ENCODE assay signal across 25 mouse cellular contexts in genomic region chr2:178433903-178434302, GRCm38 (mm10). TPM values are rescaled to one million over a fixed set of nuclear protein-coding genes. Genes with fewer than 3 reads are reported as not detected.
DNase-seq lines count a peak whose midpoint lies in the region; ATAC-seq and TF ChIP-seq lines count a peak whose summit lies in the region.
"Had no signal": no experiment of that assay in that cellular context is flagged by ENCODE, and none has a peak within 500 bp of the region (broad histone marks: within the 10 kb centered on the region; RNA-seq: fewer than 3 reads in every experiment).

No protein-coding gene starts in this region.

- DNase-seq in heart, adult 11 months, result peak; percentile 61
- DNase-seq in adrenal gland, adult 18-20 months (ENCODE audit: low spot score in 2 of 2), result no peak
- DNase-seq: adrenal gland, adult 2 months; adrenal gland, postnatal 10 days; adrenal gland, postnatal 36 days; B cell, adult 2 months; cerebellum, adult 11-12 months; cerebellum, adult 2 months; cerebellum, adult 9-10 months; cerebellum, postnatal 10 days; cerebellum, postnatal 25 days; forebrain, postnatal 0 days had no signal

- 0 out of 2 replicates have a peak, but pooled peaks cover 4% of the 10 kb centered on the region for H3K4me1 ChIP-seq in heart, embryonic 12.5 days (replicated peaks)
- peaks cover 8% of the 10 kb centered on the region; the same call in 1 of the 2 replicates for H3K4me1 ChIP-seq in intestine, postnatal 0 days (replicated peaks; ENCODE audit: control insufficient read depth, insufficient read depth, low read length)
- H3K4me1 ChIP-seq: forebrain, embryonic 15.5 days had no signal

- WGBS in heart, embryonic 12.5 days, result 70% methylated on average over 2 of the region's 2 CpGs
- WGBS in intestine, postnatal 0 days, result 55% methylated on average over 2 of the region's 2 CpGs

- H3K9me3 ChIP-seq in heart, embryonic 12.5 days (replicated peaks), result no peaks in the 10 kb centered on the region
- no peaks in the 10 kb centered on the region for H3K9me3 ChIP-seq in intestine, postnatal 0 days (ENCODE audit: control insufficient read depth)
- H3K9me3 ChIP-seq: embryonic facial prominence, embryonic 10.5 days; embryonic facial prominence, embryonic 12.5 days; forebrain, embryonic 13.5 days; forebrain, embryonic 15.5 days had no signal

- ATAC-seq in heart, embryonic 12.5 days (ENCODE audit: insufficient number of reproducible peaks, low FRiP score), result no peak
- ATAC-seq in intestine, postnatal 0 days, result peak; percentile 59
- no peak for ATAC-seq in megakaryocyte progenitor cell, adult 5-6 weeks (replicated peaks; ENCODE audit: poor library complexity)
- ATAC-seq: activated CD4-positive, CD25-positive, alpha-beta regulatory T cell, adult 4 months; CD4-positive, CD25-positive, alpha-beta regulatory T cell, adult 4 months; forebrain, embryonic 13.5 days; forebrain, embryonic 15.5 days; forebrain, postnatal 0 days; Patski had no signal

- H3K9ac ChIP-seq in heart, embryonic 12.5 days, result no peak overlapping the region
- H3K9ac ChIP-seq in intestine, postnatal 0 days (ENCODE audit: low read depth, low read length), result no peak overlapping the region
- H3K9ac ChIP-seq: embryonic facial prominence, embryonic 12.5 days; forebrain, embryonic 13.5 days; forebrain, embryonic 15.5 days; forebrain, postnatal 0 days had no signal

- H3K27me3 ChIP-seq in heart, embryonic 12.5 days (replicated peaks), result no peaks in the 10 kb centered on the region
- no peaks in the 10 kb centered on the region for H3K27me3 ChIP-seq in intestine, postnatal 0 days (replicated peaks; ENCODE audit: control insufficient read depth, insufficient read depth, low read length)
- H3K27me3 ChIP-seq: embryonic facial prominence, embryonic 12.5 days; forebrain, embryonic 13.5 days; forebrain, embryonic 15.5 days; Patski had no signal

- no peak overlapping the region for H3K27ac ChIP-seq in heart, embryonic 12.5 days (ENCODE audit: poor library complexity, severe bottlenecking)
- H3K27ac ChIP-seq in intestine, postnatal 0 days (ENCODE audit: low read depth, low read length), result no peak overlapping the region
- H3K27ac ChIP-seq: embryonic facial prominence, embryonic 10.5 days; embryonic facial prominence, embryonic 12.5 days; forebrain, embryonic 13.5 days; forebrain, embryonic 15.5 days had no signal

- no peak overlapping the region for H3K4me3 ChIP-seq in heart, embryonic 12.5 days
- H3K4me3 ChIP-seq in intestine, postnatal 0 days (ENCODE audit: low read depth, low read length), result no peak overlapping the region
- H3K4me3 ChIP-seq: embryonic facial prominence, embryonic 10.5 days; embryonic facial prominence, embryonic 12.5 days; forebrain, embryonic 13.5 days; forebrain, embryonic 15.5 days had no signal

- no peak overlapping the region for H3K4me2 ChIP-seq in heart, embryonic 12.5 days
- H3K4me2 ChIP-seq in intestine, postnatal 0 days (replicated peaks; ENCODE audit: low read depth), result no peak overlapping the region
- H3K4me2 ChIP-seq: embryonic facial prominence, embryonic 12.5 days; forebrain, embryonic 13.5 days; forebrain, embryonic 15.5 days had no signal

- H3K36me3 ChIP-seq in heart, embryonic 12.5 days, result no peaks in the 10 kb centered on the region
- no peaks in the 10 kb centered on the region for H3K36me3 ChIP-seq in intestine, postnatal 0 days (ENCODE audit: control insufficient read depth, insufficient read depth)
- H3K36me3 ChIP-seq: embryonic facial prominence, embryonic 10.5 days; embryonic facial prominence, embryonic 12.5 days; forebrain, embryonic 15.5 days; G1E had no signal

- TF ChIP-seq CTCF in intestine, postnatal 0 days (IDR thresholded peaks at IDR 0.05; ENCODE audit: low read depth), result no peak

RNA-seq across cellular contexts. Expression of gene Cdh26, which starts 3.6 kb away (rescaled TPM):
- 0.18 TPM in 1 of 2 replicates, not detected in the other for polyA plus RNA-seq in heart, embryonic 12.5 days (2016; fragmentation: Nextera tagmentation; extraction: Ambion mirVana)
- 0.43 and 0.68 TPM in 2 replicates for polyA plus RNA-seq in intestine, postnatal 0 days (2015; fragmentation: Nextera tagmentation; extraction: Ambion mirVana)
- total RNA-seq in adrenal gland, adult 18-20 months (2021), result under 1 TPM in 1 of 2 experiments, not detected in 1; 0.96 TPM
- not detected in 2 replicates for total RNA-seq in megakaryocyte progenitor cell, adult 5-6 weeks (2015)
- total RNA-seq in megakaryocyte progenitor cell, adult 5-6 weeks (2017), result not detected in 2 replicates
- total RNA-seq: adrenal gland, adult 2 months; CH12.LX; G1E had no signal
- polyA plus RNA-seq: activated CD4-positive, CD25-positive, alpha-beta regulatory T cell, adult 4 months; adrenal gland, adult 2 months; CD4-positive, CD25-positive, alpha-beta regulatory T cell, adult 4 months; forebrain, embryonic 11.5 days; forebrain, embryonic 13.5 days; G1E; Patski had no signal

RNA-seq across cellular contexts. Expression of gene Fam217b, which starts 19.6 kb away (rescaled TPM):
- polyA plus RNA-seq in heart, embryonic 12.5 days (2016; fragmentation: Nextera tagmentation; extraction: Ambion mirVana), result 6.8 and 6.9 TPM in 2 replicates
- 2.5 TPM in 2 replicates for polyA plus RNA-seq in intestine, postnatal 0 days (2015; fragmentation: Nextera tagmentation; extraction: Ambion mirVana)
- total RNA-seq in adrenal gland, adult 18-20 months (2021), result 1 to 10 TPM; 3.3 to 6.0 TPM
- 8.6 and 9.3 TPM in 2 replicates for total RNA-seq in megakaryocyte progenitor cell, adult 5-6 weeks (2015)
- 3.8 and 4.4 TPM in 2 replicates for total RNA-seq in megakaryocyte progenitor cell, adult 5-6 weeks (2017)

RNA-seq across cellular contexts. Expression of gene Ppp1r3d, which starts 19.6 kb away (rescaled TPM):
- 23.1 and 24.3 TPM in 2 replicates for polyA plus RNA-seq in heart, embryonic 12.5 days (2016; fragmentation: Nextera tagmentation; extraction: Ambion mirVana)
- polyA plus RNA-seq in intestine, postnatal 0 days (2015; fragmentation: Nextera tagmentation; extraction: Ambion mirVana), result 2.7 and 2.8 TPM in 2 replicates
- 10 to 100 TPM in 1 of 2 experiments, 1 to 10 TPM in 1; 3.6 to 10.9 TPM for total RNA-seq in adrenal gland, adult 18-20 months (2021)
- total RNA-seq in megakaryocyte progenitor cell, adult 5-6 weeks (2015), result 2.8 and 3.0 TPM in 2 replicates
- total RNA-seq in megakaryocyte progenitor cell, adult 5-6 weeks (2017), result 1.9 and 2.2 TPM in 2 replicates
- total RNA-seq: CH12.LX had no signal
- polyA plus RNA-seq: activated CD4-positive, CD25-positive, alpha-beta regulatory T cell, adult 4 months; CD4-positive, CD25-positive, alpha-beta regulatory T cell, adult 4 months; G1E had no signal

RNA-seq across cellular contexts. Expression of gene Sycp2, which starts 26.4 kb away (rescaled TPM):
- polyA plus RNA-seq in heart, embryonic 12.5 days (2016; fragmentation: Nextera tagmentation; extraction: Ambion mirVana), result 0.11 and 0.13 TPM in 2 replicates
- polyA plus RNA-seq in intestine, postnatal 0 days (2015; fragmentation: Nextera tagmentation; extraction: Ambion mirVana), result 0.13 TPM in 1 of 2 replicates, not detected in the other
- under 1 TPM; 0.33 to 0.45 TPM for total RNA-seq in adrenal gland, adult 18-20 months (2021)
- 0.05 TPM in 2 replicates for total RNA-seq in megakaryocyte progenitor cell, adult 5-6 weeks (2015)
- total RNA-seq in megakaryocyte progenitor cell, adult 5-6 weeks (2017), result 0.10 and 0.17 TPM in 2 replicates
- total RNA-seq: CH12.LX, G1E had no signal
- polyA plus RNA-seq: adrenal gland, adult 2 months; CD4-positive, CD25-positive, alpha-beta regulatory T cell, adult 4 months; G1E had no signal
